Mouse (Mus musculus): Measurements from ENCODE around the gene Pnp2.

The Pnp2 gene

DNA sequence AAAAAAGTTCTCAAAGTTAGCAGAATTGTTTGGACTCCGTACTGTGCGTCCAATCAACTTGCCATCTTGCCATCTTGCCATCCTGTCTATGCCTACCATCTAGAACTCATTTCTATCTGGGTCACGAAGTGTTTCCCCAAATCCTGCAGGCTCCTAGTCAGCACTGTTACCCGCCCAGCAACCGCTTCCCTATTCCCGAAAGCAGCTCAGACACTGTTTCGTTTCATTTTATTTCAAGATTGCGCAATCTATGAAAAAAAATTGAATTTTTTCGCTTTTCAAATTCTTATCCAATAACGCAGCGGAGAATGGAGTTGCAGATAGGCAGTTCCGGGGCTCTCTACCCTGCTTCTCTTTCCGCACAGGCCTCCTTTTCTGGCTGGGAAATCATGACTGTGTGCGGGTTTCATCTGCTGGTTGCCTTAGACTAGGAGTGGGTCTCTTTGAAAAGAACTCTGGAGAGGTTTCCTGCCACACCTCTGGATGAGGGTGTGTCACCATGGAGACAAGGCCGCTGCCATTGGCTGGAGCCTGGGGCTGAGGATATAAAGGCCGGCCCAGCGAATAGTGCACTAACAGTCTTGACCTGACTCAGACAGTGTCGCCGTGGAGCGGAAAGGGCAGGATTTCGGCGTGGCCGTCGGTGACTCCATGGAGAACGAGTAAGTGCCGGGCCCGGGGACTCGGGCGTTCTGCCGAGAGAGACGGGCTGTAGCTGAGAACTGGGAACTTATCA is 11.7 kb upstream of the Pnp2 start, which contains the start of gene Gm49342:
Gene Gm49342, plus strand, starts transcription at position 586 of the 736 bp plus-strand sequence.
- TF ChIP-seq GATA4 (IDR thresholded peaks at IDR 0.05; ENCODE audit: insufficient replicate concordance, low read length): no peak

DNA sequence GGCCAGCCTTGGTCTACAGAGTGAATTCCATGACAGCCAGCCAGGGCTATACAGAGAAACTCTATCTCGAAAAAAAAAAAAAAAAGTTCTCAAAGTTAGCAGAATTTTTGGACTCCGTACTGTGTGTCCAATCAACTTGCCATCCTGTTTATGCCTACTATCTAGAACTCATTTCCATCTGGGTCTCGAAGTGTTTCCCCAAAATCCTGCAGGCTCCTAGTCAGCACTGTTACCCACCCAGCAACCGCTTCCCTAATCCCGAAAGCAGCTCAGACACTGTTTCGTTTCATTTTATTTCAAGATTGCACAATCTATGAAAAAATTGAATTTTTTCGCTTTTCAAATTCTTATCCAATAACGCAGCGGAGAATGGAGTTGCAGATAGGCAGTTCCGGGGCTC is 305 bp upstream of the Pnp2 start:
- TF ChIP-seq GATA4 (IDR thresholded peaks at IDR 0.05; ENCODE audit: insufficient replicate concordance, low read length): peak; percentile 63; the same call in 1 of the 2 replicates

DNA sequence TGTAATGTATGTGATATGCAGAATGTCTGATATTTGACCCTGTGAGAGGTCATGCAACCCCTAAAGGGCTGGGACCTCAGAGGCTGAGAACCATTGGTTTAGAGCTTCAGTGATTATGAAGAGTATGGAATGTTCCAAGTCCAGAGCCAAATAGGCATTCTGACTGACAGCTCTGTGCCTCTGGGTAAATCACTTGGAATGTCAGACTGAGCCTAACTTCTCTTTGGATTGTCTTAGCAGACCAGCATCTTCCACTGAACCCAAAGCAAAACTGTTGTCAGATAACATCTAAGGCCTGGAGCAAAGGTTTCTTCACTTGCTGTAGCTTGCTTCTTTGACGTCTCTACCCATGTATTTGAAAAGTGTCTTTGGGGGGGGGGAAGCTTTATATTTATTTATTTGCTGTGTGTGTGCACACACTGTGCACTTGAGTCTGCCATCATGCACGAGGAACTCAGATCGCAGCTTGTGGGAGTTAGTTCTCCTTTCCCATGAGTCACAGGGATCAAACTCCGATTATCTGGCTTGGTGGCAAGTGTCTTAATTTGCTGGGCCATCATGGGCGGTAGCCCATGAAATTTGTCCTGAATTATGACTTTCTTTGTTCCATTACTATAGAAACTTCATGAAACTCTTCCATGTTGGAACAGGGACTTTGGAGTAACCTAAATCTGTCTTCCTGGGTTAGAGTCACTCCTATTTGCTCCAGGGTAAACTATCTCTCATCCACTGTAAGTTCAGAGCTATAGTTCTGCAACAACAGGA is 12.6 kb downstream of the Pnp2 start:
- no peak for TF ChIP-seq GATA4 (IDR thresholded peaks at IDR 0.05; ENCODE audit: insufficient replicate concordance, low read length)

DNA sequence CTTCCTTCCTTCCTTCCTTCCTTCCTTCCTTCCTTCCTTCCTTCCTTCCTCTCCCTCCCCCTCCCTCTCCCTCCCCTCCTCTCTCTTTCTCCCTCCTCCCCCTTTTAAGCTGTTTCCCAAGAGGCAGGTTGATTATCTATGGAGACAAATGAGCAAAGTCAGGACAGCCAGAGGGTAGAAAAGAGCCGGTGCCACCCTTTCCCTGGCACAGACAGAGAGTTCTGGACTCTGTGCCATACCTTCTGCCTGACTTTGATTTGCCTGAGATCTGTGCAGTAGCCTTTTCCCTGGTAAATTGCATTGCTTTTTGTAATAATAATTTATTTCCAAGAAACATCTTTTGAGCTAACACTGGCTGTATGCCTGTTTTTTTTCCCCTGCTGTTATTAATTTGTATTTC is 13.2 kb downstream of the Pnp2 start:
- TF ChIP-seq GATA4 (IDR thresholded peaks at IDR 0.05; ENCODE audit: insufficient replicate concordance, low read length): no peak

DNA sequence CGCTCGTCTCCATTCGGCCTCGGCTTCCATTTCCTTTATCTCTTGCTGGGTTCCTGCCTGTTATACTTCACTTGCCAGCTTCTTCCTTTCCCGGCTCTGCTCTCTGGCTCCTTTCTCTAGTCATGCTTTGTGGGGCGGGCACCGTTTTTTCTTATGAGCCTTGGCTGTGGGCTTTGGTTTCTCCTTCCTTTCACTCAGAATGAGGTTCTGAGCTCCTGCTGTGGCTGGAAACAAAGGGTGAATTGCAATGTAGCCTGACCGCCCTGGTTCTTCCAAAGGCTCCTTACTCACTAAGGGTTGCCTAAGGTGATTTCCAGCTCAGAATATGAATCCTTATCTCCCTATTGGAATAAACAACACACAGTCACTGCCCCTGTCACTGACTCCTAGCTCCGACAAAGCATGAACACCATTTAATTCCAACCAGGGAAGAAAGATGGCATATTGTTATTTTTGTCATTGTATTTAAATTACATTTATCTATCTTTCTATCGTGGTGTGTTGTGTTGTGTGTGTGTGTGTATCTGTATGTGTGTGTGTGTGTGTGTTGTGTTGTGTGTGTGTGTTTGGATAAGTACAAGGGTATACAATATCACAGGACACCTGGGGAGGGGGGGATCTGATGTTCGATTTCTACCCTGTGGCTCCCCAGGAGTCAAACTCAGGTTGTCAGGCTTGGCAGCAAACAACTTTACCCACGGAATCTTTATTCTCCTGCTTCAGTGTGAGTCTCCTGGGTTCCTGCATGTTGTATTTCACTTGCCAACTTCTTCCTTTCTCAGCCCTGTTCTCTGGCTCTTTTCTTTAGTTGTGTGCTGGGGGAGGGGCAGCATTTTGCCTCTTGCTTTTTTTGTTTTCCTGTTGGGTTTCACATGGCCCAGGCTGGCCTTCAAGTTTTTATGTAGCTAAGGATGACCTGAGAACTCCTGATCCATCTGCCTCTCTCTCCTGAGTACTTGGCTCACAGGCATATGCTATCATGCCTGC is 14.1 kb downstream of the Pnp2 start:
- TF ChIP-seq GATA4 (IDR thresholded peaks at IDR 0.05; ENCODE audit: insufficient replicate concordance, low read length): no peak

DNA sequence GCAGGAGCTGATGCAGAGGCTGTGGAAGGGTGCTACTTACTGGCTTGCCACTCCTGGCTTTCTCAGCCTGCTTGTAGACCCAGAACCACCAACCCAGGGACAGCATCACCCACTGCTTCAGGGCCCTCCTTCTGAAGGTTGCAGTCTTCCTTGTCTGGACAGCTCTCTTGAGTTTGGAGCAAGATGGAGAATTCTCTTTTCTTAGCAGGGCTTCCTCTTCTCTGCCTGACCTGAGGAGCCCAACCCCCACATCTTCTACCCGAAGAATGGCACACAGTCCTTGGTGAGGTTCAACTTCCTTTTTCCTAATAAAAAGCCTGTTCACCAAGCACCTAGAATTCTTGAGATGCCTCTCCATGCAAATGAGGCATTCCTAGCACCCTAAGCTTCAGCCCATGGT is 15.0 kb downstream of the Pnp2 start:
- no peak for TF ChIP-seq GATA4 (IDR thresholded peaks at IDR 0.05; ENCODE audit: insufficient replicate concordance, low read length)

DNA sequence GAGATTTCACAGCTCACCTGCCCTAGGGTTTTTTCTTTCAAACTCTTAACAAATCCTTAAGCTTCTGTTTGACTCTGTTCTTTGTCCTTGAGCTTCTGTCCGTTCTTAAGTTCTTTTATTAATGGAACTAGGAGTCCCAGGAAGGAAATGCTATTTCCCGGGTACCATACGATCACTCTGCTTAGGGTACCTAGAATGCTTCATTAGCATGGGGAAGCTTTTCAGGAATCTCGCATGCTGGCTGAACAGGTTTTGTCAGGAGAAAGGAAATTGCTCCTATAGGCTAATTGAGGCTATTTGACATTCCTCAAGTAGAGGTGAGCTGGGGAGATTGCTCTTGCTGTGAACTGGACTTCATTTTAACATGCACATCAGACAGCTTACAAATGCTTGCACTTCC is 17.9 kb downstream of the Pnp2 start:
- no peak for TF ChIP-seq GATA4 (IDR thresholded peaks at IDR 0.05; ENCODE audit: insufficient replicate concordance, low read length)

DNA sequence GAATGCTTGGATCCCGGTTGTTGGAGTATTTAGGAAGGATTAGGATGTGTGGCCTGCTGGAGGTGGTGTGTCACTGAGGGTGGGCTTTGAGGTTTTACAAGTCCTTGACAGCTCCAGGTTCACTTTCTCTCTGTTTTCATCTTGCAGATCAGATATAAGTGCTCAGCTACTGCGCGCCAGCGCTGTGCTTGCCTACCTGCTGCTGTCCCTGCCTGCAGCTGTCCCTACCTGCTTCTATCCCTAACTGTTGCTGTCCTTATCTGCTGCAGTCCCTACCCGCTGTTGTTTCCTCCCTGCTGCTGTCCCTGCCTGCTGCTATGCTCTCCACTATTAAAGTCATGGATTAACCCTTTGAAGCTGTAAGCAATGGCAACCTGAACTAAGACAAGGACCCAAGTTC is 19.2 kb downstream of the Pnp2 start:
- TF ChIP-seq GATA4 (IDR thresholded peaks at IDR 0.05; ENCODE audit: insufficient replicate concordance, low read length): no peak

DNA sequence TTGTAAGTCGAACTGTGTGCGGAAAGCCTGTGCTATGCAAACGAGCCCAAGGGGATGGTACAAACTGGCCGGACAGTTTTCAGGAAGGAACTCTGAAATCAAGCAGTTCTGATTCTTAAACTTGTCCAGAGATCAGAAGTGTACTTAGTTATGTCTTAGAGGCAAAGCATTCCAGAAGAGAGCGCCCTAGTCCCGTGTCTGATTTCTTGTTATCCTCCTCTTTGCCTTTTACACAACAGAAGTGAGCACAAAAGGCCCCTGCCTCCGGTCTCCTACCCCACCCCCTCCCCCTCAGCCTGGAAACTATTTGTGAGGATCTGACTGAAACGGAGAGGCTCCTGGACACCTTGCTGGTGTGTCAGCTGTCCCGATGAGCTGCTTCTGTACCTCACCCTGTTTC is 20.9 kb downstream of the Pnp2 start:
- TF ChIP-seq GATA4 (IDR thresholded peaks at IDR 0.05; ENCODE audit: insufficient replicate concordance, low read length): no peak

DNA sequence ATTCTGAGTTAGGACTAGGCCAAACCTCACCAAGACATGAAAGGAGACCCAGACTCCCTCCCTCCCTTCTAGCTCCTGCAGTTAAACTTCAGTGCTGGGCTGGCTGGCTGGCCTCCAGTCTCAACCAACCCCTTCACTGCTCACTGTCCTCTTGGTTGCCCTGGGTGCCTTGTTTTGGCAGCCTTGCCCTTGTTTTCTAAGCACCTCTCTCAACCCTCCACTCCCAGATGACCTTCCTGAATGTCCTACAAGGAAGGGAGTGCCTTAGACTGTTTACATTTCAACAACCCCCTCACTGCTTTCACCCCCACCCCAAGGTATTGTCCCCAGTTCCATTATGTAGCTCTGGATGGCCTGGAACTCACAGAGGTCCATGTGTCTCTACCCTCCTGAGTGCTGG is 23.8 kb downstream of the Pnp2 start:
- TF ChIP-seq GATA4 (IDR thresholded peaks at IDR 0.05; ENCODE audit: insufficient replicate concordance, low read length): no peak

DNA sequence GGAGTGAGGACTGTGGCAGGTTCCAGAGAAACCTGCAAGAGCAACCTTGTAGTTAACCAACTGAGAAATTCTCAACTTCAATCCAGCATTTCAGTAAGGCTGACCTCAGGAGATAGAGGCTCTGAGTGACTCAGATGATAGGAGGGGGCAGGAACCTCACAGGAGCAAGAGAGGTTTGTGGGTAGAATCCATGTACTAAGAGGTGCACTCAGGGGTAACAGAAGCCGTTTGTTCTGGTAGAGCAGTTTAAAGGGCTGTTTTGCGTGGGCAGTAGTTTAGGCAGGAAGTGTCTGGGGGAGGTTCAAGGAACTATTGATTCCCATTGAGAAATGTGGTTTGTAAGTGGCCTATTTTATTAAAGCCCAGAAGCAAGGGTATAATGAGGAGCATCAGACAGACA is 25.4 kb downstream of the Pnp2 start:
- TF ChIP-seq GATA4 (IDR thresholded peaks at IDR 0.05; ENCODE audit: insufficient replicate concordance, low read length): no peak

DNA sequence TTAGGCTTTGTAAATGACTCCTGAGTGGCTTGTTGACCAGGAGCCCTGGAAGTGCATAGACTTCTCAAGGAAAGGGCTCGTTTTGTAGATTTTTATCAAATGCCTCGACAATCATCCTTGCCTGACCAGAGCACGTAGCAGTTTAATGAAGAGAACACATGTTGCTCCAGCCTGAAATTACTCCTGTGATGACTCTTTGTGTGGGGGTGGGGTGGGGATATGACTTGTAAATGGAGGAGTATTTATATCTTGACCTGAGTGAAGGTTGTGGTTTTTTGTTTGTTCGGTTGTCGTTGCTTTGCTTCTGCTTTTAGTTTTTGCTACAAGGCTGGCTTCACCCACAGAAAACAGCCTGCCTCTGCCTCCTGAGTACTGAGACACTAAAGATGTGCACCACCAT is 26.0 kb downstream of the Pnp2 start:
- no peak for TF ChIP-seq GATA4 (IDR thresholded peaks at IDR 0.05; ENCODE audit: insufficient replicate concordance, low read length)

DNA sequence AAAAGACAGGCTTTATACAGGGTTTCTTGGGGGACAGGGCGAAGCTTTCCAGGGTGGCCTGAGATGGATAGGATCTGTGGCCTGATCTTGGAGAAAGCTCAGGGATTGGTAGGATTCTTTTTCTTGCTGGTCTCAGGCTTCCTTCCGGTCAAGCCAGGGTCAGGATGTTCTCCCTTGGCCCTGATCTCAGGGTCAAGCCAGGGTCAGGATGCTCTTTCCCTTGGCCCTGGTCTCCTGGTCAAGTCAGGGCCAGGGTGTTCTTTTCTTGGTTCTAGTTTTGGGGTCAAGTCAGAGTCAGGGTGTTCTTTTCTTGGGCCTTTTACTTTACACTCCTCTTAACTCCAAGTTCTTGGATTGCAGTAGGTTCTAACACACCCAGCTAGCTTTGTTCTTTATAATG is 31.9 kb downstream of the Pnp2 start:
- TF ChIP-seq GATA4 (IDR thresholded peaks at IDR 0.05; ENCODE audit: insufficient replicate concordance, low read length): peak; percentile 61; the same call in 1 of the 2 replicates

DNA sequence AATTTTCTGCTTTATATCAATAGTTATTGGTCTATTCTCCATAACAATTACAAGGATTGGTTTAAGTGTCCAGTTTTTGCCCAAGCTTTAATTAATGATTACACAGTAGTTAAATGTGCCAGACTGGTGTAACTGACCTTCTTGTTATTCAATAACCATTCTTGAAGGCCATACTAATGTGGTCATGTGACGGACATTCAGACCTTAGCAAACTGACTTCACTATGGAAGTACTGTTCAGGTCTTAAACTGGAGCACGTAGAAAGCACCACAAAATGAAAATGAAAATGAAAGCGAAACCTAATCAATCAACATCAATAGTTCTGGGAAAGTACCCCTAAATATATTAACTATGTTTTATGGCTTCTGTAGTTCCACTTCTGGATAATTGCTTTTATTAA is 35.2 kb downstream of the Pnp2 start:
- no peak for TF ChIP-seq GATA4 (IDR thresholded peaks at IDR 0.05; ENCODE audit: insufficient replicate concordance, low read length)

DNA sequence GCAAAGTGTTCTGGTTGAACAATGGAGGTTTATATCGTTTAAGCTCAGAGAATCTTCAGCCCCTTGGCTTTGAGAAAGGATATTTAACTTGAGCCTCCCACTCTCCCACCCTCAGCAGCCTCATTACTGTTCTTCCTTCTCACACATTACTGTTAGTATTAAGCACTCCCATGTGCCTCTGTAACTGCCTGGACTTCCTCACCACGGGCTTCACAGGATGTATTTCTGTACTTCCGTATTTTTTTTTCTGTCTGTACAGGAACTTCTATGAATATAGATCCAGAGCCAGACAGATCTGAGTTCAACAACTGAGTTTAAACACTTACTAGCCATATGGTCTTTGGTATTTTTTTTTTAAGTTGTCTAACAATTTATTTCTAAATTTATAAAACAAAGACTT is 41.3 kb downstream of the Pnp2 start:
- TF ChIP-seq GATA4 (IDR thresholded peaks at IDR 0.05; ENCODE audit: insufficient replicate concordance, low read length): no peak

Measured in liver, adult (tissue).